ENCODE assay signal across 19 mouse cellular contexts in the genomic region with DNA sequence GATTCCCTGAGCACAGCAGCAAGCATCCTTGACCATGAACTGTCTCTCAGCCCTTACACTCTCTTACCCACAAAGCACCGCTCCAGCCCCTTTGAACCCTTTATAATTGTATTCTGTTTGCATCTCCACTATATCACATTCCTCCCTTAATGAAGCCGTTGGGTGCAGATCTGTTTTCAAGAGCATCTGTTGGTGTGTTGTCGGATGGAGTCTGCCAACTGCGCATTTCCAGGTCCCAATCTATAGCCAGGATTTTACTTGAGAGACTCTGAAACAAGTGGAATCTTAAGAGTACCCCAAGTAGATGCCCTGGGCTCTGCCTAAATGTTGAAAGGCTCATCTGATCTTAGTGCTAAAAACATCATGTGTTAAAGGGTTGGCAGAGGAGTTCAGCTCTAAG. TPM values are rescaled to one million over a fixed set of nuclear protein-coding genes. Genes with fewer than 3 reads are reported as not detected.
DNase-seq lines count a peak whose midpoint lies in the region; ATAC-seq and TF ChIP-seq lines count a peak whose summit lies in the region.
"Had no signal": no experiment of that assay in that cellular context is flagged by ENCODE, and none has a peak within 500 bp of the region (broad histone marks: within the 10 kb centered on the region; RNA-seq: fewer than 3 reads in every experiment).

No protein-coding gene starts in this region.

- intact Hi-C loops in heart, postnatal 10 days (cut with DNase I), result no loop called here
- intact Hi-C loops in left cerebral cortex, postnatal 36 days (cut with DNase I), result no loop called here

- H3K9me3 ChIP-seq in heart, postnatal 0 days (replicated peaks; ENCODE audit: control insufficient read depth, low read length), result no peaks in the 10 kb centered on the region
- no peaks in the 10 kb centered on the region for H3K9me3 ChIP-seq in neural tube, embryonic 12.5 days
- H3K9me3 ChIP-seq in hindbrain, embryonic 13.5 days, result no peaks in the 10 kb centered on the region
- H3K9me3 ChIP-seq: embryonic facial prominence, embryonic 15.5 days; G1E; lung, embryonic 15.5 days had no signal

- peak overlapping the region; percentile 22 for H3K27ac ChIP-seq in heart, postnatal 0 days (ENCODE audit: low read depth)
- no peak overlapping the region for H3K27ac ChIP-seq in neural tube, embryonic 12.5 days
- peak overlapping the region; percentile 56 for H3K27ac ChIP-seq in hindbrain, embryonic 13.5 days
- H3K27ac ChIP-seq: embryonic facial prominence, embryonic 15.5 days; lung, embryonic 15.5 days; macrophage had no signal

- peaks cover 62% of the 10 kb centered on the region for H3K4me1 ChIP-seq in heart, postnatal 0 days (ENCODE audit: control insufficient read depth, insufficient read depth)
- peaks cover 65% of the 10 kb centered on the region for H3K4me1 ChIP-seq in neural tube, embryonic 12.5 days
- H3K4me1 ChIP-seq in hindbrain, embryonic 13.5 days (replicated peaks), result peaks cover 76% of the 10 kb centered on the region

- no peak for ATAC-seq in heart, postnatal 0 days (ENCODE audit: insufficient read depth, low read depth)
- no peak for ATAC-seq in neural tube, embryonic 12.5 days (ENCODE audit: low FRiP score, low read depth)
- no peak for ATAC-seq in hindbrain, embryonic 13.5 days (ENCODE audit: low FRiP score)

- no peak for TF ChIP-seq CTCF in heart, postnatal 0 days (IDR thresholded peaks at IDR 0.05; ENCODE audit: low read depth)

- no peak for DNase-seq in heart, postnatal 0 days (ENCODE audit: low spot score)
- no peak for DNase-seq in heart, postnatal 10 days
- DNase-seq in neural tube, embryonic 10.5 days (ENCODE audit: extremely low spot score, low spot score), result no peak
- no peak for DNase-seq in spleen, postnatal 4 days (ENCODE audit: low spot score in 2 of 2)
- DNase-seq in left cerebral cortex, postnatal 36 days (ENCODE audit: low spot score in 2 of 2), result no peak
- DNase-seq: cerebellum, adult 9-11 months; embryo, embryonic 11 days; gastrocnemius, postnatal 10 days; kidney, adult 8-10 months; kidney, postnatal 4 days; left cerebral cortex, postnatal 4 days; right cerebral cortex, adult 18-20 months; thymus, postnatal 4 days had no signal

- 0 out of 2 replicates have a peak overlapping the region, but pooled peaks have one; percentile 29 for H3K9ac ChIP-seq in heart, postnatal 0 days (replicated peaks; ENCODE audit: low read depth, low read length)
- no peak overlapping the region for H3K9ac ChIP-seq in neural tube, embryonic 12.5 days
- H3K9ac ChIP-seq in hindbrain, embryonic 13.5 days, result no peak overlapping the region
- H3K9ac ChIP-seq: embryonic facial prominence, embryonic 15.5 days; lung, embryonic 15.5 days had no signal

- WGBS in heart, postnatal 0 days, result 63% methylated on average over 4 of the region's 4 CpGs
- WGBS in neural tube, embryonic 12.5 days, result 78% methylated on average over 4 of the region's 4 CpGs
- WGBS in hindbrain, embryonic 13.5 days, result 56% methylated on average over 4 of the region's 4 CpGs

- H3K4me3 ChIP-seq in heart, postnatal 0 days (ENCODE audit: low read depth, low read length), result no peak overlapping the region
- H3K4me3 ChIP-seq in neural tube, embryonic 12.5 days, result no peak overlapping the region
- peak overlapping the region; percentile 14 for H3K4me3 ChIP-seq in hindbrain, embryonic 13.5 days
- H3K4me3 ChIP-seq: embryonic facial prominence, embryonic 15.5 days; lung, embryonic 15.5 days had no signal

- peak overlapping the region; percentile 16; the same call in 1 of the 2 replicates for H3K4me2 ChIP-seq in heart, postnatal 0 days (ENCODE audit: low read depth, low read length)
- peak overlapping the region; percentile 90 for H3K4me2 ChIP-seq in neural tube, embryonic 12.5 days (replicated peaks)
- H3K4me2 ChIP-seq in hindbrain, embryonic 13.5 days, result peak overlapping the region; percentile 83
- H3K4me2 ChIP-seq: embryonic facial prominence, embryonic 15.5 days; lung, embryonic 15.5 days had no signal

- 0 out of 2 replicates have a peak, but pooled peaks cover 5% of the 10 kb centered on the region for H3K27me3 ChIP-seq in heart, postnatal 0 days (ENCODE audit: control insufficient read depth, insufficient read depth, low read length)
- H3K27me3 ChIP-seq in neural tube, embryonic 12.5 days (replicated peaks), result no peaks in the 10 kb centered on the region
- no peaks in the 10 kb centered on the region for H3K27me3 ChIP-seq in hindbrain, embryonic 13.5 days
- H3K27me3 ChIP-seq: lung, embryonic 15.5 days had no signal

- no peaks in the 10 kb centered on the region for H3K36me3 ChIP-seq in heart, postnatal 0 days (replicated peaks; ENCODE audit: control insufficient read depth, insufficient read depth, low read length)
- no peaks in the 10 kb centered on the region for H3K36me3 ChIP-seq in neural tube, embryonic 12.5 days
- H3K36me3 ChIP-seq in hindbrain, embryonic 13.5 days, result no peaks in the 10 kb centered on the region
- H3K36me3 ChIP-seq: embryonic facial prominence, embryonic 15.5 days; G1E; lung, embryonic 15.5 days had no signal

- no peak for TF ChIP-seq EP300 in heart, postnatal 0 days (IDR thresholded peaks at IDR 0.05; ENCODE audit: low read depth)

RNA-seq across cellular contexts. Expression of gene Afap1, which starts 3.4 kb away (rescaled TPM):
- 25.9 and 30.3 TPM in 2 replicates for total RNA-seq in heart, postnatal 0 days (2014; rRNA removed; ENCODE audit: low replicate concordance)
- polyA plus RNA-seq in heart, postnatal 0 days (2015; fragmentation: Nextera tagmentation; extraction: Ambion mirVana), result 13.6 and 14.9 TPM in 2 replicates
- 10 to 100 TPM; 37.9 to 42.9 TPM for total RNA-seq in heart, postnatal 10 days (2021)
- 77.8 and 91.9 TPM in 2 replicates for polyA plus RNA-seq in neural tube, embryonic 12.5 days (2016; fragmentation: Nextera tagmentation; extraction: Ambion mirVana)
- polyA plus RNA-seq in hindbrain, embryonic 13.5 days (2015; fragmentation: Nextera tagmentation; extraction: Ambion mirVana), result 82.8 and 86.5 TPM in 2 replicates
- 10 to 100 TPM; 27.0 to 30.4 TPM for total RNA-seq in left cerebral cortex, postnatal 36 days (2021)
- polyA plus RNA-seq: G1E had no signal

Comparison
In these comparisons a context has a peak if more than half of its experiments do, and no peak if none do; other contexts are left out.
1. H3K4me2 ChIP-seq: peak in every context shown above with its lines; median percentile 90 in neural tube, embryonic 12.5 days; 83 in hindbrain, embryonic 13.5 days; 16 in heart, postnatal 0 days.